ENCODE assay signal across 8 mouse cellular contexts in genomic region chr3:88620146-88620991, GRCm38 (mm10). TPM values are rescaled to one million over a fixed set of nuclear protein-coding genes. Genes with fewer than 3 reads are reported as not detected.
DNase-seq lines count a peak whose midpoint lies in the region; ATAC-seq and TF ChIP-seq lines count a peak whose summit lies in the region.

No protein-coding gene starts in this region.

- DNase-seq in heart, postnatal 4 days: no peak
- no peak for DNase-seq in ES-E14 (ENCODE audit: low read depth, low spot score)
- no peak for DNase-seq in heart, postnatal 0 days (ENCODE audit: low spot score)
- no peak for DNase-seq in midbrain, embryonic 11.5 days (ENCODE audit: low spot score, missing footprints)
- no peak for DNase-seq in T-cell, adult 2 months (ENCODE audit: low spot score)
- DNase-seq in cerebellum, adult 9-10 months: no peak

- in situ Hi-C loops in ES-E14 (cut with MboI; ENCODE audit: low sequenced_read_pairs in 2 of 2, unreplicated experiment in 2 of 2): no loop called here

- H3K4me2 ChIP-seq in heart, embryonic 12.5 days: peak overlapping the region; percentile 93
- peak overlapping the region; percentile 74 for H3K4me2 ChIP-seq in heart, postnatal 0 days (ENCODE audit: low read depth, low read length)
- peak overlapping the region; percentile 89 for H3K4me2 ChIP-seq in midbrain, embryonic 11.5 days

- H3K27me3 ChIP-seq in heart, embryonic 12.5 days (replicated peaks): no peaks in the 10 kb centered on the region
- no peaks in the 10 kb centered on the region for H3K27me3 ChIP-seq in heart, postnatal 0 days (ENCODE audit: control insufficient read depth, insufficient read depth, low read length)
- H3K27me3 ChIP-seq in midbrain, embryonic 11.5 days (ENCODE audit: control insufficient read depth, insufficient read depth, low read length): no peaks in the 10 kb centered on the region

- H3K36me3 ChIP-seq in heart, embryonic 12.5 days: peaks cover 7% of the 10 kb centered on the region
- H3K36me3 ChIP-seq in ES-E14 (ENCODE audit: control insufficient read depth, insufficient read depth, low read length, poor library complexity, severe bottlenecking): peaks cover 8% of the 10 kb centered on the region; the same call in 1 of the 2 replicates
- H3K36me3 ChIP-seq in heart, postnatal 0 days (replicated peaks; ENCODE audit: control insufficient read depth, insufficient read depth, low read length): no peaks in the 10 kb centered on the region
- H3K36me3 ChIP-seq in midbrain, embryonic 11.5 days (ENCODE audit: control insufficient read depth, insufficient read depth, low read length): no peaks in the 10 kb centered on the region

- no peak for TF ChIP-seq EP300 in heart, postnatal 0 days (IDR thresholded peaks at IDR 0.05; ENCODE audit: low read depth)

- ATAC-seq in heart, embryonic 12.5 days (ENCODE audit: insufficient number of reproducible peaks, low FRiP score): no peak
- ATAC-seq in heart, postnatal 0 days (ENCODE audit: insufficient read depth, low read depth): no peak
- peak; percentile 8; the same call in 1 of the 2 replicates for ATAC-seq in midbrain, embryonic 11.5 days (ENCODE audit: low FRiP score)
- ATAC-seq in frontal cortex, adult (ENCODE audit: low TSS enrichment): no peak

- no peaks in the 10 kb centered on the region for H3K9me3 ChIP-seq in heart, embryonic 12.5 days (replicated peaks)
- no peaks in the 10 kb centered on the region for H3K9me3 ChIP-seq in ES-E14 (ENCODE audit: control insufficient read depth, insufficient read depth, low read depth, low read length)
- no peaks in the 10 kb centered on the region for H3K9me3 ChIP-seq in heart, postnatal 0 days (replicated peaks; ENCODE audit: control insufficient read depth, low read length)
- H3K9me3 ChIP-seq in midbrain, embryonic 11.5 days (ENCODE audit: control insufficient read depth, low read length): no peaks in the 10 kb centered on the region

- 11% methylated on average over 15 of the region's 15 CpGs for WGBS in heart, embryonic 12.5 days
- 13% methylated on average over 15 of the region's 15 CpGs for WGBS in heart, postnatal 0 days
- 14% methylated on average over 15 of the region's 15 CpGs for WGBS in midbrain, embryonic 11.5 days

- H3K4me3 ChIP-seq in heart, embryonic 12.5 days: peak overlapping the region; percentile 83
- peak overlapping the region; percentile 79 to 90 for H3K4me3 ChIP-seq in ES-E14 (ENCODE audit: insufficient read depth in 1 of 2, low read depth in 1 of 2, low read length in 2 of 2, poor library complexity in 1 of 2, severe bottlenecking in 1 of 2)
- peak overlapping the region; percentile 80 for H3K4me3 ChIP-seq in heart, postnatal 0 days (ENCODE audit: low read depth, low read length)
- H3K4me3 ChIP-seq in midbrain, embryonic 11.5 days (ENCODE audit: low read depth, low read length): peak overlapping the region; percentile 84

- TF ChIP-seq CTCF in heart, postnatal 0 days (IDR thresholded peaks at IDR 0.05; ENCODE audit: low read depth): no peak

- peaks cover 73% of the 10 kb centered on the region for H3K4me1 ChIP-seq in heart, embryonic 12.5 days (replicated peaks)
- H3K4me1 ChIP-seq in ES-E14 (ENCODE audit: control insufficient read depth in 2 of 2, insufficient read depth in 2 of 2, low read length in 2 of 2, poor library complexity in 1 of 2): peaks cover 15 to 31% of the 10 kb centered on the region in 2 experiments
- peaks cover 48% of the 10 kb centered on the region for H3K4me1 ChIP-seq in heart, postnatal 0 days (ENCODE audit: control insufficient read depth, insufficient read depth)
- peaks cover 30% of the 10 kb centered on the region for H3K4me1 ChIP-seq in midbrain, embryonic 11.5 days (ENCODE audit: control insufficient read depth, insufficient read depth, low read length)

- peak overlapping the region; percentile 93 for H3K9ac ChIP-seq in heart, embryonic 12.5 days
- peak overlapping the region; percentile 80 for H3K9ac ChIP-seq in ES-E14 (ENCODE audit: insufficient read depth, low read depth, low read length, poor library complexity, severe bottlenecking)
- H3K9ac ChIP-seq in heart, postnatal 0 days (replicated peaks; ENCODE audit: low read depth, low read length): peak overlapping the region; percentile 88
- peak overlapping the region; percentile 97 for H3K9ac ChIP-seq in midbrain, embryonic 11.5 days (ENCODE audit: low read length)

- H3K27ac ChIP-seq in heart, embryonic 12.5 days (ENCODE audit: poor library complexity, severe bottlenecking): peak overlapping the region; percentile 98
- H3K27ac ChIP-seq in ES-E14 (ENCODE audit: insufficient read depth, low read depth, low read length, poor library complexity, severe bottlenecking): no peak overlapping the region
- peak overlapping the region; percentile 98 for H3K27ac ChIP-seq in heart, postnatal 0 days (ENCODE audit: low read depth)
- H3K27ac ChIP-seq in midbrain, embryonic 11.5 days (ENCODE audit: low read depth, low read length): no peak overlapping the region

TF ChIP-seq in ES-E14, 5 proteins besides CTCF, POLR2A, EP300 and RAD21:
- TF ChIP-seq HCFC1 (IDR thresholded peaks at IDR 0.05; ENCODE audit: borderline replicate concordance, insufficient read depth, low read length) (no peak), ZNF384 (IDR thresholded peaks at IDR 0.05; ENCODE audit: low read depth, low read length) (no peak), ZC3H11A (IDR thresholded peaks at IDR 0.05; ENCODE audit: borderline replicate concordance, low read depth, low read length) (no peak), CHD2 (IDR thresholded peaks at IDR 0.05; ENCODE audit: low read depth, low read length) (no peak; the same call in 1 of the 2 replicates), MAFK (IDR thresholded peaks at IDR 0.05; ENCODE audit: insufficient read depth, low read depth, low read length) (no peak)

RNA-seq across cellular contexts. Expression of gene Arhgef2, which starts 14.6 kb away (rescaled TPM):
- 84.5 and 91.8 TPM in 2 replicates for polyA plus RNA-seq in heart, embryonic 12.5 days (2016; fragmentation: Nextera tagmentation; extraction: Ambion mirVana)
- total RNA-seq in heart, postnatal 4 days (2021): 100 to 1,000 TPM; 104 to 109 TPM
- total RNA-seq in ES-E14 (2012; rRNA removed): 50.8 and 80.0 TPM in 2 replicates
- 81.1 and 146 TPM in 2 replicates for total RNA-seq in heart, postnatal 0 days (2014; rRNA removed; ENCODE audit: low replicate concordance)
- 52.2 and 56.1 TPM in 2 replicates for polyA plus RNA-seq in heart, postnatal 0 days (2015; fragmentation: Nextera tagmentation; extraction: Ambion mirVana)
- polyA plus RNA-seq in midbrain, embryonic 11.5 days (2014; fragmentation: Nextera tagmentation; extraction: Ambion mirVana): 99.0 and 117 TPM in 2 replicates

RNA-seq across cellular contexts. Expression of gene Rxfp4, which starts 32.6 kb away (rescaled TPM):
- polyA plus RNA-seq in heart, embryonic 12.5 days (2016; fragmentation: Nextera tagmentation; extraction: Ambion mirVana): not detected in 2 replicates
- under 1 TPM in 1 of 2 experiments, not detected in 1; 0.20 TPM for total RNA-seq in heart, postnatal 4 days (2021)
- total RNA-seq in ES-E14 (2012; rRNA removed): not detected in 2 replicates
- not detected in 2 replicates for total RNA-seq in heart, postnatal 0 days (2014; rRNA removed; ENCODE audit: low replicate concordance)
- polyA plus RNA-seq in heart, postnatal 0 days (2015; fragmentation: Nextera tagmentation; extraction: Ambion mirVana): not detected in 2 replicates
- polyA plus RNA-seq in midbrain, embryonic 11.5 days (2014; fragmentation: Nextera tagmentation; extraction: Ambion mirVana): 0.14 TPM in 1 of 2 replicates, not detected in the other

RNA-seq across cellular contexts. Expression of gene Ssr2, which starts 44.7 kb away (rescaled TPM):
- 181 and 185 TPM in 2 replicates for polyA plus RNA-seq in heart, embryonic 12.5 days (2016; fragmentation: Nextera tagmentation; extraction: Ambion mirVana)
- 100 to 1,000 TPM; 145 to 152 TPM for total RNA-seq in heart, postnatal 4 days (2021)
- total RNA-seq in ES-E14 (2012; rRNA removed): 827 and 1,221 TPM in 2 replicates
- 246 and 286 TPM in 2 replicates for total RNA-seq in heart, postnatal 0 days (2014; rRNA removed; ENCODE audit: low replicate concordance)
- polyA plus RNA-seq in heart, postnatal 0 days (2015; fragmentation: Nextera tagmentation; extraction: Ambion mirVana): 144 and 146 TPM in 2 replicates
- polyA plus RNA-seq in midbrain, embryonic 11.5 days (2014; fragmentation: Nextera tagmentation; extraction: Ambion mirVana): 154 and 157 TPM in 2 replicates

Comparison
In these comparisons a context has a peak if more than half of its experiments do, and no peak if none do; other contexts are left out.
1. H3K27ac ChIP-seq: peak in heart, embryonic 12.5 days (single experiment) and heart, postnatal 0 days (single experiment); none in ES-E14 (single experiment) and midbrain, embryonic 11.5 days (single experiment).
2. Peak in every context shown above with its lines, with median percentiles within 50 percentile points of each other: H3K4me2 ChIP-seq, H3K4me3 ChIP-seq and H3K9ac ChIP-seq.